Mouse (Mus musculus) MEL-GATA-1-ER (cell line): ENCODE measurements around the gene Cdh23.

ENCODE experiments used
- DNase-seq: peaks from one replicate; pipeline ENCODE4 v3.0.0-alpha.2; 2012; ENCODE audit warnings: low read depth; ENCODE audit errors: extremely low read depth

Gene Cdh23

DNA sequence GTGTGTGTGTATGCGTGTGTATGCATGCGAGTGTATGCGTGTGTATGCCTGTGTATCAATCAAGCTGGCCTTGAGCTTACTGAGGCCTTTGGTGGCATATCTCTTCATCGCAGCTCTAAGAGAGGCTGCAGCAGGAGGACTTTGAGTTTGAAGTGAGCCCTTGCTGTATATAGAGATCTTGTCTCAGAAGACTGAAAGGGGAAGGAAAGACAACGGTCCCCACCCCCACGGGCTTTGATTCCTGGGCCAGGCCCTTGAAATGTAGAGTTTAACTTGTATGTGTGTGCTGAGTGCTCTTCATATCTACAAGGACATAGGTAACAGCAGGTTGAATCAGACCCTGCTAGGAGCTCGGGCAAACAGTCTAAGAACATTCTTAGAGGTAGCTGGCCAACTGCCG lies 407.1 kb downstream of the Cdh23 start:
- peak; percentile 62 for DNase-seq

DNA sequence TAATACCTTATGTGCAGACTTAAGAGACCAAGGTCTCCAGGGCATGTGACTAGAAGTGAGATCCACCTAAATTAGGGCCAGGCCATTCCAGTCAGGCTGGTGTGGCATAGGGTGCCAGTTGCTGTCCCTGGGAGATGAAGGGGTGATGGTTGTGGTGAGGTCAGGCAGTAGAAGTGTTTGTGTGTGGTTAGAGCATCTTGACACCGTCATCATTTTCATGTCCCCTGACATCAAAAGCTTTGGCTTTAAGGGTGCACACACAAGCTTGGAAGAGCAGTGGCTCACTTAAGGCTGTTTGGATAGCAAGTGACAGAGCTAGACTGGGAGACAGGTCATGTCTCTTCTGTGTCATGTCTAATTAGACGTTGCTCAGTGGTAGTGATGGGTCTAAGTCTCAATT lies 408.6 kb downstream of the Cdh23 start:
- no peak for DNase-seq

- no peak for DNase-seq
Observed at GRCm38 (mm10) chr10:60287161-60287560, 409.1 kb downstream of the Cdh23 start.

GRCm38 (mm10) chr10:60286546-60286945 lies 409.7 kb downstream of the Cdh23 start:
- no peak for DNase-seq

DNA sequence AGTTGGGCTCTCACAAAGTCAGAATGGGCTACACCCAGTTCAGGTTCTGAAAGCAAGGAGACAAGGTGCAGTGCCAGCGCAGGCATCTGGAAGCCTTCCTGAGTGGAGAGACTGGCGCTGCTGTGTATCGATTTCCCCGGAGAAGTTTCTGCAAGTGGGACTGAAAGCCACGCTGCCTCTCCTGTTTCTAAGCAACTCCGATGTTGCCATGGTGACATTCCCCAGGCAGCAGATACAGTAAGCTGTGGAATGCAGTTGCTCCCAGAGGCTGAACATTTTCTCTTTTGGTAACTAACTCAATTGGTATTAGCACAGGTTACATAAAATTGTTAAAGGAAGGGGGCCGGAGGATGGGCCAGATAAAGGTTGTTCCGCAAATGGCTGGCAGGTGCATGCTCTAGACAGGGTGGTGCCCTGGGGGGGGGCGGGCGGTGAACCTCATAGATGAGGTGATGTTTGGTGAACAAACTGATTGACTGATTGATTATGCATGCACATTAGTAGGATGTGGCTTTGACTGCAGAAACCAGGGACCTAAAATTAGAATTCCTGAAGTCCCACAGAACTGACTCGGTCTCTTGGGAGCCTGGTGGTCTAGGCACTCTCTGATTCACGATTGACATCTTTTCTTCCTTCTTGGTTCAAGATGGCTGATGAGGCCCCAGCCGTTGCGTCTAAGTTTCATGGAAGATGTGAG lies 410.5 kb downstream of the Cdh23 start:
- DNase-seq, result no peak

- no peak for DNase-seq
Observed at GRCm38 (mm10) chr10:60285183-60285582, 411.1 kb downstream of the Cdh23 start.

DNA sequence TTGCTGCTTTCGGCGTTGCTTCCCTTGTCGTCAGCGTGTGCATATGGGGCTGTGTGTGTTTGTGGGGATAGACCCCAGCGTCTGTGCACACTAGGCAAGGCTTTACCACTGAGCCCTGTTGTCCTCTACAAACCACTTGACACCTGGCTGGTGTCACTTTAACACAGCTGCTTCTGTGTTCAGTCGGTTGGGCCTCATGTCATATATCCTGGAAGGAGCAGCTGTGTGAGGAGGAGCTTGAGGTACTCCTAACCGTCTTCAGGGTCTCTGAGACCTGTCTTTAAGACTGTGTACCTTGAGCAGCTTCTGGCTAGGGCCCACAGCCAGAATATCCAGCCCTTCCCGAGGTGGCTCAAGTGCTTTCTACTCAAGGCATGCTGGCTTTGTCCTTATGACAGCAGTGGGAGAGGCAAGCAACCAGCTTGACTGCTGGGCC lies 411.6 kb downstream of the Cdh23 start:
- DNase-seq, result no peak

- peak; percentile 97 for DNase-seq
Observed at GRCm38 (mm10) chr10:60284248-60284647, 412.0 kb downstream of the Cdh23 start.

GRCm38 (mm10) chr10:60282116-60283014 lies 413.9 kb downstream of the Cdh23 start:
- no peak for DNase-seq

DNA sequence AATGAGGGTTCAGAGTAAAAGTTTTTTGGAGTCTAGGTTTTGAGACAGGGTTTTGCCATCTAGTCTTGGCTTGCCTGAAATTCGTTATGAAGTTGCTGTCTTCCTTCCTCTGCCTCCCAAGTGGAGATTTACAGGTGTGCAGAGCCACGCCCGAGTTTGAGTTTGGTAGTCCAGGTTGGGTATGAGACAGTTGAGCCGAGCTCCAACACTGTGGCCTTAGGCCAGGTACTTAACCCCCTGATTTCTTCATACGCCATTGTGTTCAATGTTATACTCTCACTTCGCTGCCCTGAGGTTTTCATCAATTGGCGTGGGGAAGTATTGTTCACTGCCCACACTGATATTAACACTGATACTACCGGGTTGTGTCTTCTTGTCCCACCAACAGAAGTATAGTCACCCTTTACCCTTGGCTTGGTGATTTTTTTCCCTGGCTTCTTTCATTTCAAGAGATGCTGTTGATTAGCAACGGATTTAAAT lies 414.7 kb downstream of the Cdh23 start:
- DNase-seq, result no peak

DNA sequence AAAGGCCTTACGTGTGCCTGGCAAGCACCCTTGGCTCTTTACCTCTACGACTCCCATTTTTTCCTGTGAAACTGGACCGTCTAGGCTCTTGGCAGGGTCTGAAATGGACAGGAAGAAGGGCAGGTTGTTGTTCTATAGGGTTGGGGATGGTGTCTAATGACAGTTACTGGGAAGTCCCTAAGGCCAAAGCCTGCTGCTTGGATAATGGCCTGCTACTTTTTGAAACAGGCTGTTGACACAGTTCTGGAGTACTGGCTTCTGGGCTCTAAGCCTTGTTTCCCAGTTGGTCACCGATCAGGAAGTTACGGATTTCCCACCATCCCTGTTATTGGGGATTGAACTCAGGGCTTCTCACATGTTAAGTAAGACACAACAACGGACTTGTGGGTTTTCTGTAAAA lies 415.9 kb downstream of the Cdh23 start:
- DNase-seq, result no peak

DNA sequence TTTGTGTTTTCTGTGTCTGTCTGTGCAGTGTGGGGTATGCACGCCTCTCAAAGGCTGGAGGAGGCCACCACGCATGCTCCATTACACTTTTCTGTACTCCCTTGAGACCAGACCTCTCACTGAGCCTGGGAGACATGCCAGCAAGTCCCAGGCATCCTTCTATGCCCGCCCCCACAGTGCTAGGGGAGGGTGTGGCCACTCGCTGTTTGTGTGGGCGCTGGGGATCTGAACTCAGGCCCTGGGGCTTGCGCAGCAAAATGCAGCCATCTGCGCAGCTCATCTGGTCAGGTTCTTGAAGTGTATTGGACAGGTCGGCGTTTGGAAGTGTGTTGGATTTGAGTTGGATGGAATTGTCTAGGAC lies 416.4 kb downstream of the Cdh23 start:
- DNase-seq, result no peak

GRCm38 (mm10) chr10:60279290-60279940 lies 416.9 kb downstream of the Cdh23 start:
- no peak for DNase-seq

DNA sequence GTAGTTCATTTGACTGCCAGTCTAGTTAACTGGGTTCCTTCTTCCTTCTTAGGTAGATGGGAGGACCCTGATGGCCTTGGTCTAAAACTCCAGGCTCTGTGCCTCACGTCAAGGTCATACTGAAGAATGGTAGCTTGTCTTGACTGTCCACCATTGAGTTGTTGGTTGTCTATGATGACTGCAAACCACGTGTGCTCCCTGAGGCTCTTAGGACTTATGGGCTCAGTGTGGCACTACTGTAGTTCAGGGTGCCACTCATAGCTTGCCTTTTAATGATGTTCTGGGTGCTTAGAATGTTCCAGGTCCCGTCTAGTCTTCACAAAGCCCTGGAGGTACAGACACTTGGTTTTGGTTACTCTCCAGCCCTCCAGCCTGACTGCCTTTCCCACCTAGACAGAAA lies 417.5 kb downstream of the Cdh23 start:
- no peak for DNase-seq

DNA sequence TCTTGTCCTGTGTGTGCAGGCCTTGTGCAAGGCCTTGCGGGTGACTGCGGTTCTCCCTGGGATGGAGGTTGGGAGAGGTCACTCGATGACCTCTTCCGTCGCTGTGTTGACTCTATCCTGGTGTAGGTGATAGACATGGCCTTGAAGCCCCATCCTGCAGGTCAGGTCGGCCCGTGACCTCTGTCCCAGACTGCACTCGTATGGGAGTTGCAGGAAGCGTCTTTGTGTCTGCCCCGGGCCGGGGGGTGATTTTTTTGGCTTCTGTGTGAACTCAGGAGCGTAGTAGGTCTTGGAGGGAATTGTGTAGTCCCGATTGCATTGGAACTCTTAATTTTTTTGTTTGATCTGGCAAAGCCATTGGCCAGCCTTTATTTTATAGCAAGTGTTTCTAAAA lies 418.3 kb downstream of the Cdh23 start:
- DNase-seq, result no peak

DNA sequence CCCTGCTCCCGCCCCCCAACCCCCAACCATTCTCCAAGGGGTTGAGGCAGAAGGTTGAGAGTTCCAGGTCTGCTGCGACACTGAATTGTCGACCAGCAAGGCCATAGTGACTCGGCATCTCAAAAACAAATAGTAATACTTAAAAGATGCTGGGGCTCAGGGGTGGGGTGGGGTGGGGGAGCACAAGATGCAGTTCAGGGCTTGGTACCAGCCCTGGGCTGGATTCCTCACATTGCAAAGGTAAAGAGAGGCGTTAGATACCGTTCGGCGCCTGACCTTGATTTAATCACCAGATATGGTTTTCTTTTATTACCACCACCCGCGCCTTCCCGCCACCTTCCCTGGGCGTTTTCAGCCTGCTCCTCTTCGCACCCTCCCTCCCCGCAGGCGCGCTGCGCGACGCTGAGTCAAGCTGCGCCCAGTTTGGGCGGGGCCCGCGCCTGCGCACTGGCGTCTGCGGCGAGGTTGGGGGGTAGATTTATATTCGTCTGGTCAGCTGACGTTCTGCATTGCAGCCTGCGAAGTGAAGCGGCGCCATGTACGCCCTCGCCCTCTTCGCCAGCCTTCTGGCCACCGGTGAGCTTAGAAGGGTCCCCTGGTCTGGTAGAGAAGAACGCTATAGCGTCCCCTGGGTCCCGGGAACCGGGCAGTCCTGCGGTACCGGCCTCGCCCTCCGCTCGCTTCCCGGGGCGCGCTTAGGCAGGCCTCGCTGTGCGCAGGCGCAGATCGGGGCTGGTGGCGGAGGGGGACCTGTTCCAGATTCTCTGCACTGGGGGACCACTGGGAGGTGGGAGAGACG lies 418.9 kb downstream of the Cdh23 start, which contains the start of gene Psap:
Psap (plus strand) TSS at position 421 of the 799 bp plus-strand sequence.
- DNase-seq, result peak; percentile 78

DNA sequence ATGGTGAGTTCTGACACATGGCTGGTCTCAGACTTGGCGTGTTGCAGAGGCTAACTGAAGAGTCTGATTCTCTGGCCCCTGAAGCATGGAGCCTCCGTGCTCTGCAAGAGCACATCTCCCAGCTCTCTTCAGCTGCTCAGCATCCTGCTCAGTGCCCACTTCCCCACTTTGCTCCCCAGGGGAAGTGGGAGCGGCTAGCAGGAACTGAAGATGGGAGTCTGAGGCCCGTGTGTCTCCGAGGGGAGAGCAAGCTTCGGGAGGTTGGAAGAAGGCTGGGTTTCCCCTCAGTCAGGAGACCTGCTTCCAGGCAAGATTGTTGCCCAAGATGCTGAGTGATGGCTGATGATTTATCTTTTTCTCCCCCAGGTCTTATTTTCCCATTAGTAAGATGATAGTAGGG lies 422.9 kb downstream of the Cdh23 start:
- DNase-seq, result no peak

DNA sequence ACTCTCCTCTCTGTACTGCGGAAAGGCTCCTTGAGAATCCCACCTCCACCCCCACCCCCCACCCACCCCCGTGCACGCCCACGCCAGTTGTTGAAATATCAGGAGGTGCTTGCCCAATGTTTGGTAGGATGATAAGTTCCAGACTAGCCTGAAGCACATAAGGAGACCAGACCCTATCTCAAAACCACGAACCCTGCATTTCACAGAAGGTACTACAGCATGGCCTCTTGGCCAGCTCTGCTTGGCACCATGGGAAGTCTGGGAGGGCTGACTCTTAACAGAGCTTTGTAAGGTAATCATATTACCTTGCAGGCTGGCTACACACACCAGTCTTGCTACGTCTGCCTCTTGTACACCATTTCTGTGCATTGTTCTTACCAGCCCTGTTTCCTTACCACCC lies 424.0 kb downstream of the Cdh23 start:
- no peak for DNase-seq

DNA sequence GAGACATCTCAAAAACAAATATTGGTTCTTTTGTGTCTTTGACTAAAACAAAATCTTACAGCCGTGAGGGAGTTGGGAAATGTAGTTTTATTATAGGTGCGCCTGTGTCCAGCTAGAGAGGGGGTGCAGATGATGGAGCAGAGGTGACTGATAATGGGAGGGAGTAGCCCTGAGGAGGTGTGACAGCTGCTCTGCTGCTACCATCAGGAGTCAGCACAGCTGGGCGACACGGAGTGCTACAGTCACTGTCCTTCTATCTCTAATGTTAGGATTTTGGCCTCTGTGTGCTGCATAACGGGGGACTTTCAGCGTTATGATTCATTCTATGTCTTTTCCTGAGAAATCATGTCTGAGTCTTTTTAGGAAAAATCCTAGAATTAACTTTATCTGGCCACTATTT lies 425.3 kb downstream of the Cdh23 start:
- DNase-seq, result no peak

- no peak for DNase-seq
Observed at GRCm38 (mm10) chr10:60269141-60270064, 426.9 kb downstream of the Cdh23 start.
